Mouse (Mus musculus) gastrocnemius, adult 2 months (tissue): ENCODE data around the gene Cdk11b. TPM values are rescaled to one million over a fixed set of nuclear protein-coding genes. Genes with fewer than 3 reads are reported as not detected.

ENCODE experiments used
- DNase-seq: peaks from one replicate; pipeline ENCODE4 v3.0.0; 2022
- H3K27ac ChIP-seq: fragments of 200-600 bp; 2 replicates; pipeline ENCODE4 v1.8.1; 2022; ENCODE audit warnings: mild to moderate bottlenecking
- H3K4me3 ChIP-seq: fragments of 200-600 bp; 2 replicates; pipeline ENCODE4 v1.8.1; 2022; ENCODE audit warnings: mild to moderate bottlenecking, moderate library complexity
- CTCF ChIP-seq: fragments of 200-600 bp; IDR thresholded peaks from 2 replicates; pipeline ENCODE4 v1.8.1; 2022; ENCODE audit warnings: antibody characterized with exemption, mild to moderate bottlenecking, moderate library complexity
- intact Hi-C: fragments of 180-260 bp; cut with DNase I; formaldehyde crosslinking; loops from one replicate; pipeline ENCODE4 v1.15.1; 2025
- total RNA-seq, 2 experiments: library from RNA; stranded (reverse); gene quantifications; 2 replicates each; pipeline ENCODE4 v1.2.3; 2021

Gene Cdk11b
- total RNA-seq, 2 experiments from 2014 or later = 28.4 to 32.0 TPM

DNA sequence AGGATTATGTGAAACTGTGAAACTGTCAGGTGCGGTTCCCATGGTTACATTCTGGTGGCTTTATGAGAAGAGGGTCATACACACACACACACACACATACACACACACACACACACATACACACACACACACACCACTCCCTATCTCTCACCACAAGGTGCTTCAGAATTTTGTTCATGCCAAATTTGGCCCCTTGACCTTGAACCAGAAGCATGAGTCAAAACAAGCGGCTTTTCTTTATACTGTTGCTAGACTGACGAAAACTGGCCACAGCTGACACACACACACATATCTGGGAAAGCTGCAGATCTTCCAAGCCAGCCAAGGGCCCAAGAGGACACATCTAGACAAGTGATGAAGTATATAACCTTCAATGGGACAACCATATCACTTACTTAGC is 28.9 kb upstream of the Cdk11b start:
- Histone ChIP-seq H3K27ac (no peak overlapping the region), H3K4me3 (no peak overlapping the region)
- no peak for TF ChIP-seq CTCF
- no peak for DNase-seq
- intact Hi-C loops = no loop called here

DNA sequence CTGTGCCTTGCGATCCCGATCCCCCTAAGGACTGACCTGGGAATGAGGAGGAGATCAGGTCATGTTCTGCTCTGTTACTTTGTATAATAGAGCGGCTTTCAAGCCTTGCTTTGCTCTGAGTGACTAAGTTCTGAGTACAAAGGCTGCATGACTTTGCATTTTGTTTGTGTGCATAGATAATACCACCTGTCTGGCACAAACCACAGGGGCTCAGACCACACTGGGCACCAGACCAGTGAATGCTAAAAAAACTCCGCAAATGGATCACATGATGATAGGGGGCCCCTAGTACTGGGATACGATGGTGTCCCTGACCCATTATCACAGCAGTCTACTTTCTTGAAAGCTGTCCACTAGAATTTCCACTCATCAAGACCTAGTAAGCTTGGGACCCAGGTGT is 28.0 kb upstream of the Cdk11b start:
- TF ChIP-seq CTCF = no peak
- intact Hi-C loops = no loop called here
- Histone ChIP-seq H3K27ac (no peak overlapping the region), H3K4me3 (no peak overlapping the region)
- no peak for DNase-seq

DNA sequence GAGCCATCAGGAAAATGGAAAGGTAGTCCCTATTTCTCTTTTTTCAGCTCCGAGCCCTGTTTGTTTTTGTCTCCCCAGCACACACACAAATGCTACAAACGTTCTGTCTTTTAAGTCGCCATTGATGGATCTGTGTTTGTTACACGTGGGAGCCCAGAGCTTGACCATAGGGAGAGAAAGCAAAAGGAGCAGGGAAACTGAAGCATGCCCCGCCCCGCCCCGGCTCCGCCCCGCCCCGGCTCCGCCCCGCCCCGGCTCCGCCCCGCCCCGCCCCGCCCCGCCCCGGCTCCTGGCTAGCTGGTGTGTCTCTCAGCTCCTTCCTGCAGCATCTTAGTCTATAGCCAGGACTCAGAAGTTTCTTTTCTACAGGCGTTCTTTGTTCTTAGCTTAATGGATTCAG is 26.1 kb upstream of the Cdk11b start:
- no peak overlapping the region for H3K27ac ChIP-seq
- H3K4me3 ChIP-seq = no peak overlapping the region
- no peak for DNase-seq
- intact Hi-C loops = no loop called here
- no peak for TF ChIP-seq CTCF

DNA sequence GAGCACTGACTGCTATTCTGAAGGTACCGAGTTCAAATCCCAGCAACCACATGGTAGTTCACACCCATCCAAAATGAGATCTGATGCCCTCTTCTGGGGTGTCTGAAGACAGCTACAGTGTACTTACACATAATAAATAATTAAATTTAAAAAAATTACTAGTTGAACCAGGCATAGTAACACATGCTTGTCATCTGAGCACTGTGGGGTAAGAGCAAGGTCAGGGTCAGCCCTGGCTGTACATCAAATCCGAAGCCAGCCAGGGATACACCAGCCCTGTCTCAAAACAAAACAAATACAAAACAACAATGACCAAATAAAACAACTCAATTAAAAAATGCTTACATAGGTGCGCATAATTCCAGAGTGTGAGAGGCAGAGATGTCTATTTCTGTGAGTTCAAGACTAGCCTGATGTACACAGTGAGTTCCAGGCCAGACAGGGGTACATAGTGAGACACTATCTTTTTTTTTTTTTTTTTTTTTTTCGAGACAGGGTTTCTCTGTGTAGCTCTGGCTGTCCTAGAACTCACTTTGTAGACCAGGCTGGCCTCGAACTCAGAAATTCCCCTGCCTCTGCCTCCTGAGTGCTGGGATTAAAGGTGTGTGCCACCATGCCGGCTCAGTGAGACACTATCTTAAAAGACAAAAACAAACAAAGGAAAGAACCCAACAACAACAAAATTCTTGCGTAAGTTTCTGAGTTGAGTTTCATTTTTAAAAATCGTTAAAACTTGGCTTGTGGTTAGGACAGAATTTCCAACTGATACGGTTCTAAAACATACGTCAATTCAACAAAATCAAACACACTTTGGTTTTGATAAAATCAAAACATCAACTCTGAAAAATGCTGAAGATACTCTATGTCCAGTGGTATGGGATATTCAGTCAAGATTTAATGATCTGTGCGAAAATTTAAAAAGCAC is 24.5 kb upstream of the Cdk11b start:
- no peak for TF ChIP-seq CTCF
- no peak for DNase-seq
- intact Hi-C loops = no loop called here
- H3K4me3 ChIP-seq = peak overlapping the region; percentile 90
- peak overlapping the region; percentile 97 for H3K27ac ChIP-seq

DNA sequence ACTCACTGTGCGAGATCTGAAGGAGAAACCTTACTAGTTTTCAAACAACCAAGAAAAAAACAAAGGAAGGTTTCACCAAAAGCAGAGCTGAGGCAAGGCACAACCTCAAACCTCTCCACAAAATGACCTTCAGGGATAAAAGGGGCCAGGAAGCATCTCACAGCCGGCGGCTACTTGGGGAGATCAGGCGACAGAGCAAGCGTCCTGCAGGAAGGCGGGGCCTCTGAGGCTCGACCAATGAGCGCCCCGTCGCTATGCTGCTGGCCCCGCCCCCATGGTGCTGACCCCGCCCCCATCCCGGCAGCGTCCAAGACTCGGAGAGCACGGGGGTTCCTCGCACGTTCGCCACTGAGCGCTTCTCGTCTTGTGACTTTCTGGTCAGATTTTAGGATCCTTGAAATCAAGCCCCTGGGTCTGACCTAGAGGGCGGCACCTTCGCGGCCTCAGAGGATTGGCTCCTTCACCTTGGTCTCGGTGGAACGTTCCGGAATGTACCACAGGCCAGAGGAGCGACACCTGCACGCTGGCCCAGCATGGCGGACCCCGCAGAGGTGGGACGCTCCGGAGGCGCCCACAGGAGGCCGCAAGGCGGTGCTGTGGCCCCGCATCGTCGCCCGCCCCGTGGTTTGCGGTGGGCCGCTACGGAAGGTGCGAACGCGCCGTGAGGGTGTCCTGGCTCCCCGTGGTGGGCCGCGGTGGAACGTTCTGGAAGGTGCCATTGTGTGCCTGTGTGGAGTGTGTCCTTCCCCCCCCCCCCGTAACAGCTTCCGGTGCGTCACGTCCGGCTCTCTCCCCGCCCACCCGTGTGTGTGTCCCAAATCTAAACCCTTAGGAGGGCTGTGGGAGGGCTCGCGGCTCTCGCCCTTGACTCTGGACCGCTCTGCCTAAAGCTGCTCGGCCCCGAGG is 23.3 kb upstream of the Cdk11b start, which contains the start of gene Slc35e2:
Slc35e2 (plus strand) TSS at position 326 of the 906 bp plus-strand sequence.
- Histone ChIP-seq H3K27ac (peak within 1 kb of the TSS; percentile 97), H3K4me3 (peak within 1 kb of the TSS; percentile 90)
- intact Hi-C loops = no loop called here
- peak; percentile 95 for DNase-seq
- TF ChIP-seq CTCF = peak; percentile 23; the same call in 1 of the 2 replicates

DNA sequence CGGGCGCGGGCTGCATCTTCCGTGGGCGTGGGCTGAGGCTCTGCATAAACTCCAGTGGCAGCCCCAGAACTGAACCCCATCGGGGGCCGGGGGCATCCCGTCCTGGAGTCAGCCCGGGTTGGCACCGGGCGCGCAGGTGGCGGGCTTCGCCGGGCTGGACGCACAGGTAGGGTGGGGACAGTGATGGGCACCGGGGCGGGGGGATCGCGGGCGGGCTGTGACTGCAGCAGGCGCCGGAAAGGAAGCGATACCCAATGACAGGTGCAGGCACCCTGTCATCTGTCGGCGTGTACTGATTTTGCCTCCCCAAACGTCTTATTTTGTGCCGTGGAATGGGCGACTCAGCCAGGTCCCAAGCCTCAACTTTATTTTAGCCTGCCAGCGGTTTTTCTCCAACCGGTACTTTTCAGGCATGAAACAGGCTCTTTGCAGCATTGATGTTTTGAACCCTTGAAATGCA is 22.6 kb upstream of the Cdk11b start:
- DNase-seq = no peak
- H3K27ac ChIP-seq = peak overlapping the region; percentile 97
- H3K4me3 ChIP-seq = peak overlapping the region; percentile 90
- intact Hi-C loops = no loop called here
- no peak for TF ChIP-seq CTCF

DNA sequence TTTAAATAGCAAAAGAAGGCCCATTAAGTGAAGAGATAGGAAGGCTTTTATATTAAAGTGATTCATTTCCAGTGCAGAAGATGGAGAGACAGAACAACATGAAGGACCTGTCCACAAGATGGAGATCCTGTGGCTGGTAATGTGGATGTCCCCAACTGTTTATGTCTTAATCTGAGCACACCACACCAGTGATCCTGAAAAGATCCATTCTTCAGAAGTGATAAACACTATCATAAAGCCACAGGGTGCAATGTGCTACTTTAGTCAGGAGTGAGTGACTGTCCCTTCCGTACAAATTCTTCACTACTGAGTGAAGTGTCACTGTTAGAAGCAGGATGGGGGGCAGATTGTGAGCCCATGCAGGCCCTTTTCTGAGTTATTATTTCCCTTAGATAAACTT is 21.9 kb upstream of the Cdk11b start:
- no peak overlapping the region; the same call in 1 of the 2 replicates for H3K27ac ChIP-seq
- no peak for DNase-seq
- TF ChIP-seq CTCF = no peak
- peak overlapping the region; percentile 90 for H3K4me3 ChIP-seq
- intact Hi-C loops = no loop called here

DNA sequence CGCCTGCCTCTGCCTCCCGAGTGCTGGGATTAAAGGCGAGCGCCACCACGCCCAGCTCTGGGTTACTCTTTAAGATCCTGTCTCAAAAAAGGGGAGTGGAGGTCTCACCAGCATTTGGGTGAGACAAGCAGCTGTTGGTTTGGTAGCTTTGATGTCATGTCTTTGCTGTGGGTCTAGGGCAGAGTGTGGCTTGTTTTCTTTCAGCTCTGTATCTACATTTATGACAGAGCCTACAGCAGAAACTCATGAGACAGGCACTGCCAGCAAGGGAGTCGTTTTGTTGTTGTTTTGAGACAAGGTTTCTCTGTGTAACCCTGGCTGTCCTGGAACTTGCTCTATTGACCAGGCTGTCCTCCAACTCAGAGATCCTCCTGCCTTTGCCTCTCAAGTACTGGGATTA is 20.9 kb upstream of the Cdk11b start:
- intact Hi-C loops = no loop called here
- no peak overlapping the region for H3K27ac ChIP-seq
- H3K4me3 ChIP-seq = no peak overlapping the region
- DNase-seq = no peak
- TF ChIP-seq CTCF = no peak

DNA sequence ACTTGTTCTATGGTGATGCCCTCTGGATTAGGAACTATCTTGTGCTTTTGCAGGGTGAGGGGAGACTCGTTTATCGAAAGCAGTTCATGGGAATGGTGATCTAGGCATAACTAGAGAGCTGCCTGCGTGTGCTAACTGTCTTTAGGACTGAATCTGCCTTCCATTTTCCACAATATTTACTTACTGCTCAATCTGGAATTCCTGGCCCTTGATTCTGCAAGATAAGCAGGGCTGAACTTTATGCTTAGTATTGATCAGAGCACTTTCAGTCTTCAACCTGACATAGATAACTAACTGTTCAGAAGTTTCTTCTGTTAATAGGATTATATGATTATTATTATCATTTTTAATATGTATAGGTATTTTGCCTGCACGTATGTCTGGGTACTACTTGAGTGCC is 19.5 kb upstream of the Cdk11b start:
- intact Hi-C loops = no loop called here
- DNase-seq = no peak
- TF ChIP-seq CTCF = no peak
- Histone ChIP-seq H3K4me3 (no peak overlapping the region), H3K27ac (no peak overlapping the region)

DNA sequence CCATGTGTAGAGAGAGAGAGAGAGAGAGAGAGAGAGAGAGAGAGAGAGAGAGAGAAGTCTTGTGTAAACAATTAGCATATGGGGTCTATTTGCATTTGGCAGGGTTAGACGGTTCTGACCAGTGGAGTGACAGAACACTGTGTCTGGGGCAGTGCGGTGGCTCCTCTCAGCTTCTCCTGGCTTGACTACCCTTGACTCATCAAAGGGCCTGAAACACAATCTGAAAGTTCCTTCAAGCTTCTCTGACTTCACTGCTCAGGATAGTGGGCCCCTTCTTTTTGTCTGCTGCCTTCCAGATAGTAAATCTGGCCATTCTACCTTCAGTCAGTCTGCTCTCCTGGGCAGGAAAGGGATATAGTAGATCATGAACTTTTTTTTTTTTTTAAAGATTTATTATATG is 17.8 kb upstream of the Cdk11b start:
- intact Hi-C loops = no loop called here
- H3K27ac ChIP-seq = no peak overlapping the region
- TF ChIP-seq CTCF = no peak

DNA sequence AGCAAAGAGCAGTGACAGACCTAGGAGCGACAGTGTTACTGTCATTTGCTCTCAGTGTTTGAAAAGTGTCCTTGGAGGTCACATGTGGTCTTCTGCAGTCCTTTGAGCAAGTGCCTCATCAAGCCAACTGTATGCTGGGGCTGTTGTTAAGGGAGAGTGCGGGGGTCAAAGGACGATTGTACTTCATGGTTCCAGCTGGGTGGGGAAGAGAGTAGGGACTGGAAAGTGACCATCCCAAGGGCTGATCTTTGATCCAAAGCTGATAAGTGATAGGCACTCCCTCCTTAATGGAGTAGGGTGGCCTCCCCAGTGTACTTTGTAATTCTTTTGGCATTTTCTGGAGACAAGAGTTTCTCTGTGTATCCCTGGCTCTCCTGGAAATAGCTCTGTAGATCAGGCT is 12.8 kb upstream of the Cdk11b start:
- TF ChIP-seq CTCF = no peak
- Histone ChIP-seq H3K4me3 (no peak overlapping the region), H3K27ac (no peak overlapping the region)
- no peak for DNase-seq
- intact Hi-C loops = no loop called here

More for the DNA sequence above, 17.8 kb upstream of the Cdk11b start:
- no peak for DNase-seq
- H3K4me3 ChIP-seq = no peak overlapping the region

DNA sequence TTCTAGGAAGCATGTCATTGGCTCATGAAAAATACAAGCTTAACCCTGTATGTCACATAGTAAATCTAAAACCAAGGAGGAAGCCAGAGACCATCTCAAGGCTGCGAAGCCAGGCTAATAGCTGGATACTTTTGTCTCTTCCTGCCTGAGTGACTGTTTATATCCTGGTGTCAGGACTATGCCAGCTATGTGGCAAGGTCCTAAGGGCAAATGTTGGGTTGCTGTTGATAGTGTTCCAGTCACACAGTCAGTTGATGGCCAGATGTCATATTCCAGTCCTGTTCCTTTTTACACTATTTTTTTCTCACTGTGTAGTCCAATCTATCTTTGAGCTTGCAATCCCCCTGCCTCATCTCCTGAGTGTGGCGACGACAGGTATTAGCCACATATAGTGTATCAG is 11.4 kb upstream of the Cdk11b start:
- DNase-seq = no peak
- intact Hi-C loops = no loop called here
- no peak for TF ChIP-seq CTCF
- Histone ChIP-seq H3K27ac (no peak overlapping the region), H3K4me3 (no peak overlapping the region)

DNA sequence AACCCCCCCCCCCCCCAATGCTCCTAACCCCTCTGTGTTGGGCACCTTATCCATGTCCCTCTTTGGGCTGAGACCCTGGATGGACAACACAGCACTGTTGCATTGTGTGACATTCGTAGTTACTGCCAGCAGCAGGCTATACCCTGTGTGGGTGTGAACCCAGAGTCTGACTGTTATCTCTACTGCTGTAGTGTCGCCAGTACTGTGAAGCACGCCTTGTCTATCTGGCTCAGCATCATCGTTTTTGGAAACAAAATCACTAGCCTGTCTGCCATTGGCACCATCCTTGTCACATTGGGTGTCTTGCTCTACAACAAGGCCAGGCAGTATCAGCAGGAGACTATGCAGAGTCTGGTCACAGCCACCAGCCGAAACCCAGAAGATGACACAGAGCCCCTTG is 6.3 kb upstream of the Cdk11b start:
- Histone ChIP-seq H3K4me3 (no peak overlapping the region), H3K27ac (no peak overlapping the region)
- DNase-seq = no peak
- intact Hi-C loops = no loop called here
- TF ChIP-seq CTCF = no peak
